9 mouse cellular contexts compared by ENCODE assay signal in the genomic region with DNA sequence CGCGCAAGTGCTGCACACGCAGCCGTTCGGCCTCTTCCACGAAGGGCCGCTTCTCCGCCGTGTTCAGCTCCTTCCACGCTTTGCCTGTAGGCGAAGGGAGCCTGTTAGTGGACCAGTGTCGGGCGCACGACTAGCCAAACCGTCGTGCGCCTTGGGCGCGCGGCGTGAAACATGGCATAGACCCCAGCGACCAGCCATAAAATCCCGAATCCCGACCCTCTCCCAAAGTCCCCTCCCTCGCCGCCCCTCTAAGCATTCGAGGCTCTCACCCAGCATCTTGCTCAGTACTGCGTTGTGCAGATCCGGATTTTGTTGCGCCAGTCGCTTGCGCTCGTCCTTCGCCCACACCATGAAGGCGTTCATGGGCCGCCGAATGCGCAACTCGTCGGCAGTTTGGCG. TPM values are rescaled to one million over a fixed set of nuclear protein-coding genes. Genes with fewer than 3 reads are reported as not detected.
A peak's percentile ranks its signal among the peaks of the same experiment; 100 is the strongest.
DNase-seq lines count a peak whose midpoint lies in the region; ATAC-seq and TF ChIP-seq lines count a peak whose summit lies in the region.
"Had no signal": no experiment of that assay in that cellular context is flagged by ENCODE, and none has a peak within 500 bp of the region (broad histone marks: within the 10 kb centered on the region; RNA-seq: fewer than 3 reads in every experiment).

No protein-coding gene starts in this region.

- H3K4me3 ChIP-seq in thymus, adult 2 months (ENCODE audit: control insufficient read depth, insufficient read depth, low read length), result 0 out of 2 replicates have a peak overlapping the region, but pooled peaks have one; percentile 4
- peak overlapping the region; percentile 49 for H3K4me3 ChIP-seq in liver, embryonic 13.5 days (replicated peaks)

- no peaks in the 10 kb centered on the region for H3K4me1 ChIP-seq in thymus, adult 2 months (replicated peaks; ENCODE audit: control insufficient read depth, insufficient read depth, low read length)
- H3K4me1 ChIP-seq in liver, embryonic 13.5 days (replicated peaks), result peaks cover 19% of the 10 kb centered on the region

- H3K36me3 ChIP-seq in thymus, adult 2 months (ENCODE audit: control insufficient read depth, insufficient read depth, low read length), result no peaks in the 10 kb centered on the region
- H3K36me3 ChIP-seq in liver, embryonic 13.5 days, result no peaks in the 10 kb centered on the region

- H3K9ac ChIP-seq in liver, embryonic 13.5 days, result peak overlapping the region; percentile 39

- no peak for TF ChIP-seq CTCF in thymus, adult 2 months (IDR thresholded peaks at IDR 0.05; ENCODE audit: borderline replicate concordance, control insufficient read depth, extremely low read depth, insufficient read depth, low read length, poor library complexity)

- H3K4me2 ChIP-seq in liver, embryonic 13.5 days, result peak overlapping the region; percentile 54

- no peak for DNase-seq in frontal cortex, postnatal 14 days (ENCODE audit: low spot score in 2 of 2)
- DNase-seq in thymus, adult 2 months, result no peak
- no peak for DNase-seq in thymus, postnatal 36 days
- DNase-seq in liver, embryonic 13.5 days, result no peak
- no peak for DNase-seq in layer of hippocampus, postnatal 14 days (ENCODE audit: low spot score in 2 of 2)
- no peak for DNase-seq in frontal cortex, postnatal 36 days (ENCODE audit: low spot score in 2 of 2)
- DNase-seq: cerebellum, adult 9-11 months had no signal

- peaks cover 16% of the 10 kb centered on the region; the same call in 1 of the 2 replicates for H3K27me3 ChIP-seq in thymus, adult 2 months (ENCODE audit: control insufficient read depth, insufficient read depth, low read length)
- H3K27me3 ChIP-seq in liver, embryonic 13.5 days, result peaks cover 70% of the 10 kb centered on the region

- ATAC-seq in frontal cortex, adult (ENCODE audit: low TSS enrichment), result 0 out of 2 replicates have a peak, but pooled peaks have one; percentile 48
- ATAC-seq in liver, embryonic 13.5 days (ENCODE audit: low read depth), result no peak
- no peak for ATAC-seq in activated CD4-positive, CD25-positive, alpha-beta regulatory T cell, adult 4 months

- no peaks in the 10 kb centered on the region for H3K9me3 ChIP-seq in liver, embryonic 13.5 days (replicated peaks)

- no peak overlapping the region for H3K27ac ChIP-seq in thymus, adult 2 months (ENCODE audit: control insufficient read depth, insufficient read depth, low read length)
- H3K27ac ChIP-seq in liver, embryonic 13.5 days, result no peak overlapping the region

- 4% methylated on average over 41 of the region's 41 CpGs for WGBS in thymus, adult 2 months
- WGBS in liver, embryonic 13.5 days (ENCODE audit: insufficient replicate concordance), result 1% methylated on average over 41 of the region's 41 CpGs

- no peak for TF ChIP-seq POLR2A in thymus, adult 2 months (IDR thresholded peaks at IDR 0.05; ENCODE audit: control insufficient read depth, extremely low read depth, insufficient read depth, low read length, poor library complexity)

RNA-seq across cellular contexts. Expression of a gene that starts 0.5 kb away (rescaled TPM):
- 21.7 and 21.8 TPM in 2 replicates for polyA plus RNA-seq in thymus, adult 2 months (2012; rRNA removed)
- polyA plus RNA-seq in liver, embryonic 13.5 days (2015; fragmentation: Nextera tagmentation; extraction: Ambion mirVana), result 6.4 and 6.5 TPM in 2 replicates
- polyA plus RNA-seq in activated CD4-positive, CD25-positive, alpha-beta regulatory T cell, adult 4 months (2017; shearing (Covaris generic)), result not detected
- total RNA-seq in layer of hippocampus, postnatal 14 days (2021), result 10 to 100 TPM; 14.4 to 15.6 TPM

RNA-seq across cellular contexts. Expression of a gene that starts 9.2 kb away (rescaled TPM):
- polyA plus RNA-seq in thymus, adult 2 months (2012; rRNA removed), result 9.0 and 13.8 TPM in 2 replicates
- polyA plus RNA-seq in liver, embryonic 13.5 days (2015; fragmentation: Nextera tagmentation; extraction: Ambion mirVana), result 2.4 and 2.6 TPM in 2 replicates
- 10 to 100 TPM in 1 of 2 experiments, 1 to 10 TPM in 1; 9.8 to 12.1 TPM for polyA plus RNA-seq in activated CD4-positive, CD25-positive, alpha-beta regulatory T cell, adult 4 months (2017; shearing (Covaris generic))
- 10 to 100 TPM; 51.2 to 59.4 TPM for total RNA-seq in layer of hippocampus, postnatal 14 days (2021)

RNA-seq across cellular contexts. Expression of a gene that starts 14.1 kb away (rescaled TPM):
- polyA plus RNA-seq in thymus, adult 2 months (2012; rRNA removed), result 0.57 and 1.0 TPM in 2 replicates
- not detected in 2 replicates for polyA plus RNA-seq in liver, embryonic 13.5 days (2015; fragmentation: Nextera tagmentation; extraction: Ambion mirVana)
- not detected for polyA plus RNA-seq in activated CD4-positive, CD25-positive, alpha-beta regulatory T cell, adult 4 months (2017; shearing (Covaris generic))
- total RNA-seq in layer of hippocampus, postnatal 14 days (2021), result not detected

RNA-seq across cellular contexts. Expression of a gene that starts 22.9 kb away (rescaled TPM):
- 255 and 260 TPM in 2 replicates for polyA plus RNA-seq in thymus, adult 2 months (2012; rRNA removed)
- 17.7 and 19.9 TPM in 2 replicates for polyA plus RNA-seq in liver, embryonic 13.5 days (2015; fragmentation: Nextera tagmentation; extraction: Ambion mirVana)
- polyA plus RNA-seq in activated CD4-positive, CD25-positive, alpha-beta regulatory T cell, adult 4 months (2017; shearing (Covaris generic)), result 100 to 1,000 TPM; 199 to 210 TPM
- 10 to 100 TPM; 41.5 to 44.4 TPM for total RNA-seq in layer of hippocampus, postnatal 14 days (2021)

RNA-seq across cellular contexts. Expression of a gene that starts 27.3 kb away (rescaled TPM):
- polyA plus RNA-seq in thymus, adult 2 months (2012; rRNA removed), result not detected in 2 replicates
- polyA plus RNA-seq in liver, embryonic 13.5 days (2015; fragmentation: Nextera tagmentation; extraction: Ambion mirVana), result not detected in 2 replicates
- polyA plus RNA-seq in activated CD4-positive, CD25-positive, alpha-beta regulatory T cell, adult 4 months (2017; shearing (Covaris generic)), result not detected
- not detected for total RNA-seq in layer of hippocampus, postnatal 14 days (2021)
